Mouse (Mus musculus) testis, adult 2 months (tissue): ENCODE results near the gene Jak1.
A peak's percentile ranks its signal among the peaks of the same experiment; 100 is the strongest.

ENCODE experiments used
- CTCF ChIP-seq: fragments of 200-500 bp; IDR thresholded peaks from 2 replicates; pipeline ENCODE4 v1.5.1; 2012; ENCODE audit warnings: low read depth, mild to moderate bottlenecking, inconsistent platforms, low read length, moderate library complexity; ENCODE audit not compliant: control insufficient read depth, insufficient read depth, insufficient replicate concordance
- POLR2A ChIP-seq: fragments of 200-500 bp; IDR thresholded peaks from 2 replicates; pipeline ENCODE4 v1.6.1; 2012; ENCODE audit warnings: low read depth, mild to moderate bottlenecking, inconsistent platforms, low read length, moderate library complexity; ENCODE audit not compliant: control insufficient read depth

DNA sequence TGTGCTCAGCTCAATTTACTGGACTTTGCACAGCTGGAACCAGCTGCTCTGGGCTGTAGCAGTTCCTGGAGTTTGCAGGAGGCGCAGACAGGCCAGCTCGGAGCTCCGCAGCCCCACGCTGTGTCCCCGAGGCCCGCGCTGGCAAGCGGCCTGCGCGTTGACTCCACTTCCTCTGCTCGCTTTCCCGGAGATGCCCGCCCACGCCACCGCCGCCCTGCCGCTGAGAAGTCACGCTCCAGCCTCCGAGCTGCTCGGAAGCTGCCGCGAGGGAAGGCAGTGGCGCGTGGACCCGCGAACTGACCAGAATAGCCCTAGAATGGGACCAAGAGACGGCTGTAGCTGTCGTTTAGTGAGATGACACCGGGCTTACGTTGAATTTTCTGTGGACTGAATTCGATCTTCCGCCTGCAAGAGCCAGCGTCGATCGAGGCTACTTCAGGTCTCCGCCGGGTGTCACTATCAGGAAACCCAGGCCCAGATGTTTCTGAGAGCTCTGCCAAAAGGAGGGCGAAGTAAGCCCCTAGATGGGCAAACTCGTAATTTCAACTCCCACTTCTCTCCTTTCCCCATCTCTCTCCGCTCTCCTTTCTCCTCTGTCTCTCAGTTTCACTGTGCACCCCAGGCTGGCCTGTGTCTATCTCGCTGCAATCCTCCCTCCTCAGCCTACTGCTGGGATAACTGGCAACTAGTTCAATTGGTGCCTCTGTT lies 27.1 kb upstream of the Jak1 start:
- TF ChIP-seq POLR2A (peak; percentile 59; the same call in 1 of the 2 replicates), CTCF (no peak)
